Mouse (Mus musculus) kidney, adult 8-10 months (tissue): ENCODE data around the gene Lrrc8c.

Experiments used
- DNase-seq, 2 experiments: peaks; one replicate each; pipeline ENCODE4 v3.0.0; 2022

Gene Lrrc8c

DNA sequence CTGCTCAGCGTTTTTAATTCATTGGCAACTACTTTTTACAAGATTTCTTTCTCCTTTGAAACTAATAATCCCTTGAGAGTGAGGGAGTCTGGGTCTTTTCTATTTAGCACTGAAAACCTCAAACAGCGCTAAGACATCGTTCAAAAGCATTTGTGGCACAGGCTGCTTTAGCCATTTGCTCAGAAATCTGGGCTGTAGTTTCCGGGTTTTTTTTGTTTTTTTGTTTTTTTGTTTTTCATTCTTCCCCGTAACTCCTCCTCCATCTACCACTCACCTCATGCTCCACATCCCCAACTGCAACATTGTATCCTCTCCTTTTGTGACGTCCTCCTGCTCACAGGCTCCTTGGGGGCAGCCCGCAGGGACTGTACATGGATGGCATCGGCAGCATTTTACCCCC is 124.1 kb downstream of the Lrrc8c start:
- DNase-seq, result no peak

DNA sequence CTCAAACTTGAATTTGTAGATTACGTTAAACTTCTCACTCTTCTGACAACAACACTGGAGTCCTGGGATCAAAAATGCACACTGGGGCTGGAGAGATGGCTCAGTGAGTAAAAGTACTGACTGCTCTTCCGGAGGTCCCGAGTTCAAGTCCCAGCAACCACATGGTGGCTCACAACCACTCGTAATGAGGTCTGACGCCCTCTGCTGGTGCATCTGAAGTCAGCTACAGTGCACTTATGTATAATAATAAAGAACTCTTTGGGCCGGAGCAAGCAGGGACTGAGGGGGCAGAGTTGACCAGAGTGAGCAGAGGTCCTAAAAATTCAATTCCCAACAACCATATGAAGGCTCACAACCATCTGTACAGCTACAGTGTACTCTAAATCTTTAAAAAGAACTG is 125.0 kb downstream of the Lrrc8c start:
- no peak for DNase-seq

GRCm38 (mm10) chr5:105647094-105647493 is 127.9 kb downstream of the Lrrc8c start:
- DNase-seq, result no peak

- peak in 1 of 2 experiments; percentile 16 for DNase-seq
Observed at GRCm38 (mm10) chr5:105648648-105649287, 129.6 kb downstream of the Lrrc8c start.

DNA sequence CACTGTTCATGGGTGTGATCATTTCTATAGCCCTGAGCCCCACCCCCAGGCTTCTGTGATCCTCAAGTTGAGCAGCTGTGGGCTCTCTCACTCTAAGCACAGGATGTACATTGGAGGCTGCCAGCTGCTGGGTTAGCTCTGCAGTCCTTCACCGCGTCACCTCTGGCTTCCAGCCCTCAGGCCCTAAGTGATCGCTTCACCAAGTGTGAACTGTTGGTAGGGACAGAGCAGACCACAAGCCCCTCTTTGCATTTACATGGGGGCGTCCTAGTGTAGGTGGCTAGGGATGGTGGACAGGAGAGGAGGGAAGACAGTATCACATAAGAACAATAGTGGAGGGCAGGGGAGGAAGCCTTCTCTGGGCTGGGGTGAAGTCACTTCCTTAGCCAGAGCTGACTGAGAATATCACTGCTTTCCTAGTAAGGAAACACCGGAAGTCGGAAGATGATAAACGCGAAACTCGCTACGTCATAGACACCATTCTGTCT is 130.4 kb downstream of the Lrrc8c start:
- DNase-seq, result peak in 1 of 2 experiments; percentile 13

DNA sequence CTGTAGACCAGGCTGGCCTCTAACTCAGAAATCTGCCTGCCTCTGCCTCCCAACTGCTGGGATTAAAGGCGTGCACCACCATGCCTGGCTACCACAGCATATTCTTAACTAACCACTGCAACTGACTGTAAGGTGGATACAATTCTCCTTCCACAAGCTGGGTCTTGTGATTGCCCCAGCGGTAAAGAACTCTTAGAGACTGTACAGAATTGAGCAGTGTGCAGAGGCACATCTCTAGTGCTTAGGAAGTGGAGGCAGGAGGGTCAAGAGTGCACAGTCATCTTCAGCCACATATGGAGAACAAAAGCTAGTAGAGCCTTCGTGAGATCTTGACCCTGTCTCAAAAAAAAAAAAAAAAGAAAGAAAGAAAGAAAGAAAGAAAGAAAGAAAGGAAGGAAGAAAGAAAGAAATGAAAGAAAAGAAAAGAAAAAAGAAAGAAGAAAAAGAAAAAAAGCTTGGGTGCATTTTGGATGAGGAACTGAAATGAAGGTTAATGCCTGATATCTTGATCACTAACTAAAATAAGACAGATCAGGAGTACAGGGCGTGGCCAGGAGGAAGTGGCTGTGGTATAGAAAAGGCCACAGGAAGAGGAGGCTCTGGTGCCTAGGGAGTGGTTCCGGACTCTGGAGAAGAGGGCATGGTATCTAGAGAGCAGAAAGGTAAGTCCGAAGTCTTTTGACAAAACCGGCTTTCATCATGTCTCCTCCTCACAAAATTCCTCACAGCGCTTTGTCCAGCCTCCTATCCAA is 131.7 kb downstream of the Lrrc8c start:
- DNase-seq, result no peak

- peak in 1 of 2 experiments; percentile 15 for DNase-seq
Observed at GRCm38 (mm10) chr5:105651561-105651991, 132.4 kb downstream of the Lrrc8c start.

- DNase-seq, result peak; percentile 50 to 84
Observed at GRCm38 (mm10) chr5:105654237-105655063, 135.3 kb downstream of the Lrrc8c start.

GRCm38 (mm10) chr5:105655100-105655734 is 136.0 kb downstream of the Lrrc8c start:
- no peak for DNase-seq

- no peak for DNase-seq
Observed at GRCm38 (mm10) chr5:105661894-105662293, 142.7 kb downstream of the Lrrc8c start.
